Mouse (Mus musculus) lung, embryonic 16.5 days (tissue): Measurements from ENCODE around the gene Ncaph2. TPM values are rescaled to one million over a fixed set of nuclear protein-coding genes. Genes with fewer than 3 reads are reported as not detected.

ENCODE experiments used
- ATAC-seq: fragments of 200-750 bp; cut with Nextera tagmentation; 2 replicates; pipeline ENCODE4 v1.8.0; 2017; ENCODE audit warnings: low read depth, mild to moderate bottlenecking, moderate library complexity
- H3K27ac ChIP-seq: fragments of 300-500 bp; sonication (generic); 2 replicates; pipeline ENCODE4 v1.5.1; 2014; ENCODE audit warnings: mild to moderate bottlenecking, control low read depth, low read length
- H3K27me3 ChIP-seq: fragments of 300-500 bp; sonication (generic); 2 replicates; pipeline ENCODE4 v1.6.1; 2014; ENCODE audit warnings: low read depth, low read length, mixed read lengths; ENCODE audit not compliant: control insufficient read depth, insufficient read depth
- H3K36me3 ChIP-seq: fragments of 300-500 bp; sonication (generic); 2 replicates; pipeline ENCODE4 v1.6.1; 2014; ENCODE audit warnings: low read length; ENCODE audit not compliant: control insufficient read depth, insufficient read depth
- H3K4me1 ChIP-seq: fragments of 300-500 bp; sonication (generic); replicated peaks from 2 replicates; pipeline ENCODE4 v1.6.1; 2014; ENCODE audit warnings: low read length, mixed read lengths; ENCODE audit not compliant: control insufficient read depth, insufficient read depth
- H3K4me2 ChIP-seq: fragments of 300-500 bp; sonication (generic); 2 replicates; pipeline ENCODE4 v1.6.1; 2014; ENCODE audit warnings: low read depth, low read length, control low read depth
- H3K4me3 ChIP-seq: fragments of 300-500 bp; sonication (generic); 2 replicates; pipeline ENCODE4 v1.5.1; 2014; ENCODE audit warnings: mild to moderate bottlenecking, low read length, control low read depth
- H3K9ac ChIP-seq: fragments of 300-500 bp; sonication (generic); 2 replicates; pipeline ENCODE4 v1.6.1; 2014; ENCODE audit warnings: low read length, control low read depth
- H3K9me3 ChIP-seq: fragments of 300-500 bp; sonication (generic); 2 replicates; pipeline ENCODE4 v1.6.1; 2016; ENCODE audit warnings: low read length; ENCODE audit not compliant: control insufficient read depth
- WGBS: fragments of 180-500 bp; shearing (Covaris S2); extraction: QIAGEN DNeasy Blood & Tissue Kit; methylation state at CpG from one replicate; pipeline ENCODE4 v1.1.7; 2014; 5-methylcytosine and 5-hydroxymethylcytosine counted together
- microRNA-seq: library from miRNA; unstranded; fragments of <30 nt; microRNA quantifications from one replicate; pipeline ENCODE4, GENCODE M21; 2016
- polyA plus RNA-seq: library from polyadenylated mRNA; unstranded; fragments of >200 nt; fragmentation: Nextera tagmentation; extraction: Ambion mirVana; gene quantifications from 2 replicates; pipeline ENCODE4 v1.2.1, GENCODE M21; 2015

The Ncaph2 gene
- polyA plus RNA-seq, 1 experiment from 2014 or later: 172 TPM

- H3K27me3 ChIP-seq: no peaks in the 10 kb centered on the region
- H3K4me1 ChIP-seq: no peaks in the 10 kb centered on the region
- H3K4me2 ChIP-seq: no peak within 1 kb of the TSS
- no peak within 1 kb of the TSS for H3K9ac ChIP-seq
- H3K4me3 ChIP-seq: no peak within 1 kb of the TSS
- H3K36me3 ChIP-seq: no peaks in the 10 kb centered on the region
- H3K9me3 ChIP-seq: peaks cover 2% of the 10 kb centered on the region; the same call in 1 of the 2 replicates
- ATAC-seq: no peak
- WGBS: 67% methylated on average over 11 of the region's 24 CpGs
- no peak within 1 kb of the TSS for H3K27ac ChIP-seq
These were observed 54.6 kb downstream of the Ncaph2 start, which contains the start of gene Syce3 for GRCm38 (mm10) chr15:89410118-89410517. TSS of gene Syce3 (minus strand) at chr15:89410503.

- no peak overlapping the region for H3K27ac ChIP-seq
- no peaks in the 10 kb centered on the region for H3K4me1 ChIP-seq
- no peaks in the 10 kb centered on the region for H3K27me3 ChIP-seq
- no peak for ATAC-seq
- H3K9me3 ChIP-seq: no peaks in the 10 kb centered on the region; the same call in 1 of the 2 replicates
- WGBS: 78% methylated on average over 8 of the region's 8 CpGs
- no peak overlapping the region for H3K4me2 ChIP-seq
- no peak overlapping the region for H3K4me3 ChIP-seq
- H3K36me3 ChIP-seq: no peaks in the 10 kb centered on the region; the same call in 1 of the 2 replicates
- no peak overlapping the region for H3K9ac ChIP-seq
These were observed 59.8 kb downstream of the Ncaph2 start for GRCm38 (mm10) chr15:89415282-89415681.

DNA sequence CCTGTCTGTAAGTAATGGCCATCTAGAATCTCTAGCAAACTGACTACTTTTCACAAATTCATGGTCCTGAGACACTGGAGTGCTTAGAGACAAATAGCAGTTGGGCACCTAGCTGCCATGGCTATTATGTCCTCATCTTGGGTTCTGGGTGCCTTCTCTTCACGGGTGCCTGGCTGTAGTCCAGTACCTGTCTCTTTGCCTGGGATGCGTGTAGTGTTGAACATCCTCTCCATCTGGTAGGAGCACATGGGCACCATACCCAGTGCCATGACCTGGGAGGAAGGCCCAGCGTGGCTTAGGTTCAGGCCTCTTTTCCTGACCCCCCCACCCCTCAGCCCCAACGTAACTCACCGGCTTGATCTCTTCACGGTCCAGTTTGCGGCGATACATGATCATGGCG is 66.4 kb downstream of the Ncaph2 start:
- H3K4me1 ChIP-seq: no peaks in the 10 kb centered on the region; the same call in 1 of the 2 replicates
- H3K4me3 ChIP-seq: no peak overlapping the region
- no peak overlapping the region for H3K27ac ChIP-seq
- no peaks in the 10 kb centered on the region for H3K9me3 ChIP-seq
- no peak for ATAC-seq
- H3K27me3 ChIP-seq: no peaks in the 10 kb centered on the region
- no peak overlapping the region for H3K4me2 ChIP-seq
- 88% methylated on average over 9 of the region's 9 CpGs for WGBS
- H3K9ac ChIP-seq: no peak overlapping the region
- peaks cover 3% of the 10 kb centered on the region; the same call in 1 of the 2 replicates for H3K36me3 ChIP-seq

Small RNA genes lying within 50 kb of the gene (microRNA-seq; reads per million reads assigned to microRNA genes)
- gene Mir6959: not detected

Other genes with a start within 250 kb of the Ncaph2 start
- 15.5 and 15.7 TPM in 2 replicates for gene Tubgcp6, start 232.6 kb upstream of the Ncaph2 start, polyA plus RNA-seq
- gene Hdac10, start 227.0 kb upstream of the Ncaph2 start, polyA plus RNA-seq: 22.0 and 23.4 TPM in 2 replicates
- gene Mapk12, start 215.0 kb upstream of the Ncaph2 start, polyA plus RNA-seq: 12.2 and 13.9 TPM in 2 replicates
- gene Mapk11, start 206.1 kb upstream of the Ncaph2 start, polyA plus RNA-seq: 9.6 and 10.3 TPM in 2 replicates
- gene Plxnb2, start 174.9 kb upstream of the Ncaph2 start, polyA plus RNA-seq: 134 and 139 TPM in 2 replicates
- gene Dennd6b, start 159.2 kb upstream of the Ncaph2 start, polyA plus RNA-seq: 12.2 and 12.5 TPM in 2 replicates
- gene Ppp6r2, start 144.2 kb upstream of the Ncaph2 start, polyA plus RNA-seq: 25.7 and 26.4 TPM in 2 replicates
- 42.2 and 50.5 TPM in 2 replicates for gene Sbf1, start 40.4 kb upstream of the Ncaph2 start, polyA plus RNA-seq
- 0.64 and 1.0 TPM in 2 replicates for gene Adm2, start 33.0 kb upstream of the Ncaph2 start, polyA plus RNA-seq
- not detected in 2 replicates for gene Miox, start 21.3 kb upstream of the Ncaph2 start, polyA plus RNA-seq
- gene Lmf2, start 60 bp upstream of the Ncaph2 start, polyA plus RNA-seq: 79.0 and 83.6 TPM in 2 replicates
- 3.4 and 7.7 TPM in 2 replicates for gene Sco2, start 18.1 kb downstream of the Ncaph2 start, polyA plus RNA-seq
- 1.5 and 1.6 TPM in 2 replicates for gene Tymp, start 21.3 kb downstream of the Ncaph2 start, polyA plus RNA-seq
- 9.6 and 16.1 TPM in 2 replicates for gene Odf3b, start 23.6 kb downstream of the Ncaph2 start, polyA plus RNA-seq
- 0.04 TPM in 1 of 2 replicates, not detected in the other for gene Klhdc7b, start 29.2 kb downstream of the Ncaph2 start, polyA plus RNA-seq
- gene Syce3, start 54.8 kb downstream of the Ncaph2 start, polyA plus RNA-seq: not detected in 2 replicates
- 4.7 and 5.7 TPM in 2 replicates for gene Cpt1b, start 70.1 kb downstream of the Ncaph2 start, polyA plus RNA-seq
- gene C730034F03Rik, start 73.9 kb downstream of the Ncaph2 start, polyA plus RNA-seq: 2.6 and 2.9 TPM in 2 replicates
- gene Gm44502, start 74.0 kb downstream of the Ncaph2 start, polyA plus RNA-seq: not detected in 2 replicates
- gene Chkb, start 74.2 kb downstream of the Ncaph2 start, polyA plus RNA-seq: 58.4 and 60.4 TPM in 2 replicates
- gene Mapk8ip2, start 98.2 kb downstream of the Ncaph2 start, polyA plus RNA-seq: 0.50 and 0.74 TPM in 2 replicates
- gene Arsa, start 121.7 kb downstream of the Ncaph2 start, polyA plus RNA-seq: 22.1 and 27.0 TPM in 2 replicates
- 2.3 and 2.5 TPM in 2 replicates for gene Shank3, start 143.9 kb downstream of the Ncaph2 start, polyA plus RNA-seq
- gene Acr, start 212.6 kb downstream of the Ncaph2 start, polyA plus RNA-seq: 0.14 and 0.20 TPM in 2 replicates
- gene Rabl2, start 236.2 kb downstream of the Ncaph2 start, polyA plus RNA-seq: 51.3 and 52.8 TPM in 2 replicates